In genomic region chr11:20742361-20742897, GRCm38 (mm10) we compare ENCODE assay signal across 8 mouse cellular contexts. TPM values are rescaled to one million over a fixed set of nuclear protein-coding genes. Genes with fewer than 3 reads are reported as not detected.
A peak's percentile ranks its signal among the peaks of the same experiment; 100 is the strongest.
DNase-seq lines count a peak whose midpoint lies in the region; ATAC-seq and TF ChIP-seq lines count a peak whose summit lies in the region.

No protein-coding gene starts in this region.

- 0 out of 2 replicates have a peak, but pooled peaks have one; percentile 8 for TF ChIP-seq CTCF in cerebellum, adult 2 months (IDR thresholded peaks at IDR 0.05; ENCODE audit: borderline replicate concordance, insufficient read depth, low read depth, low read length)

- H3K9me3 ChIP-seq in forebrain, embryonic 16.5 days (ENCODE audit: control insufficient read depth, low read length), result no peaks in the 10 kb centered on the region
- no peaks in the 10 kb centered on the region for H3K9me3 ChIP-seq in hindbrain, embryonic 16.5 days (ENCODE audit: control insufficient read depth, low read length)

- peak overlapping the region; percentile 69 for H3K4me3 ChIP-seq in cerebellum, adult 2 months (replicated peaks; ENCODE audit: insufficient read depth, low read depth, low read length)
- peak overlapping the region; percentile 53 for H3K4me3 ChIP-seq in forebrain, embryonic 16.5 days (replicated peaks; ENCODE audit: low read length)
- H3K4me3 ChIP-seq in hindbrain, embryonic 16.5 days (ENCODE audit: low read length), result peak overlapping the region; percentile 100

- TF ChIP-seq POLR2A in cerebellum, adult 2 months (IDR thresholded peaks at IDR 0.05; ENCODE audit: borderline replicate concordance, insufficient read depth, low read length), result peak; percentile 19; the same call in 1 of the 2 replicates

- ATAC-seq in forebrain, embryonic 16.5 days, result peak; percentile 5; the same call in 1 of the 2 replicates
- peak; percentile 1; the same call in 1 of the 2 replicates for ATAC-seq in hindbrain, embryonic 16.5 days

- peak overlapping the region; percentile 72 for H3K9ac ChIP-seq in forebrain, embryonic 16.5 days (replicated peaks; ENCODE audit: low read depth, low read length)
- peak overlapping the region; percentile 54 for H3K9ac ChIP-seq in hindbrain, embryonic 16.5 days (ENCODE audit: low read depth, low read length)

- no peaks in the 10 kb centered on the region for H3K36me3 ChIP-seq in forebrain, embryonic 16.5 days (ENCODE audit: control insufficient read depth, insufficient read depth)
- no peaks in the 10 kb centered on the region for H3K36me3 ChIP-seq in hindbrain, embryonic 16.5 days (ENCODE audit: control insufficient read depth, insufficient read depth, low read length)

- H3K4me1 ChIP-seq in cerebellum, adult 2 months (ENCODE audit: control insufficient read depth, insufficient read depth, low read length), result 0 out of 2 replicates have a peak, but pooled peaks cover 2% of the 10 kb centered on the region
- H3K4me1 ChIP-seq in forebrain, embryonic 16.5 days (replicated peaks; ENCODE audit: control insufficient read depth, insufficient read depth, low read length), result peaks cover 7% of the 10 kb centered on the region; the same call in 1 of the 2 replicates
- H3K4me1 ChIP-seq in hindbrain, embryonic 16.5 days (ENCODE audit: control insufficient read depth, insufficient read depth, low read depth, low read length), result peaks cover 4% of the 10 kb centered on the region; the same call in 1 of the 2 replicates

- peak; percentile 48 to 51 for DNase-seq in adrenal gland, adult 18-20 months (ENCODE audit: low spot score in 2 of 2)
- no peak for DNase-seq in adrenal gland, postnatal 4 days (ENCODE audit: low spot score in 2 of 2)
- peak; percentile 57 to 78 for DNase-seq in cerebellum, adult 2 months
- DNase-seq in left cerebral cortex, adult 11 months (ENCODE audit: low spot score), result peak; percentile 53
- peak; percentile 90 for DNase-seq in lung, postnatal 36 days
- DNase-seq in right cerebral cortex, postnatal 10 days (ENCODE audit: low spot score in 2 of 2), result peak; percentile 66 to 76

- no peaks in the 10 kb centered on the region for H3K27me3 ChIP-seq in cerebellum, adult 2 months (ENCODE audit: control insufficient read depth, insufficient read depth, low read length)
- H3K27me3 ChIP-seq in forebrain, embryonic 16.5 days (replicated peaks; ENCODE audit: control insufficient read depth, insufficient read depth, low read length), result no peaks in the 10 kb centered on the region; the same call in 1 of the 2 replicates
- H3K27me3 ChIP-seq in hindbrain, embryonic 16.5 days (replicated peaks; ENCODE audit: control insufficient read depth, insufficient read depth, low read length), result no peaks in the 10 kb centered on the region

- peak overlapping the region; percentile 71 for H3K4me2 ChIP-seq in forebrain, embryonic 16.5 days (ENCODE audit: low read length)
- H3K4me2 ChIP-seq in hindbrain, embryonic 16.5 days (ENCODE audit: low read length), result peak overlapping the region; percentile 81

- WGBS in cerebellum, adult 2 months, result under 1% methylated on average over 9 of the region's 9 CpGs
- WGBS in forebrain, embryonic 16.5 days, result 0% methylated on average over 9 of the region's 9 CpGs
- 1% methylated on average over 9 of the region's 9 CpGs for WGBS in hindbrain, embryonic 16.5 days

- peak overlapping the region; percentile 79; the same call in 1 of the 2 replicates for H3K27ac ChIP-seq in cerebellum, adult 2 months (ENCODE audit: insufficient read depth, low read length)
- peak overlapping the region; percentile 97 for H3K27ac ChIP-seq in forebrain, embryonic 16.5 days (ENCODE audit: low read length)
- H3K27ac ChIP-seq in hindbrain, embryonic 16.5 days (ENCODE audit: low read depth, low read length), result peak overlapping the region; percentile 89

RNA-seq across cellular contexts. Expression of gene Aftph, which starts 1.0 kb away (rescaled TPM):
- 10 to 100 TPM; 46.0 to 56.2 TPM for total RNA-seq in adrenal gland, adult 18-20 months (2021)
- 10 to 100 TPM; 51.0 to 54.1 TPM for total RNA-seq in adrenal gland, postnatal 4 days (2021)
- polyA plus RNA-seq in cerebellum, adult 2 months (2012; rRNA removed), result 105 and 107 TPM in 2 replicates
- polyA plus RNA-seq in forebrain, embryonic 16.5 days (2015; fragmentation: Nextera tagmentation; extraction: Ambion mirVana), result 41.7 and 44.3 TPM in 2 replicates
- polyA plus RNA-seq in hindbrain, embryonic 16.5 days (2015; fragmentation: Nextera tagmentation; extraction: Ambion mirVana), result 31.5 and 33.8 TPM in 2 replicates

Comparison
In these comparisons a context has a peak if more than half of its experiments do, and no peak if none do; other contexts are left out.
1. DNase-seq: peak in adrenal gland, adult 18-20 months (2 of 2), cerebellum, adult 2 months (2 of 2), left cerebral cortex, adult 11 months (single experiment), lung, postnatal 36 days (single experiment) and right cerebral cortex, postnatal 10 days (2 of 2); none in adrenal gland, postnatal 4 days (0 of 2).
2. Peak in every context shown above with its lines, with median percentiles within 50 percentile points of each other: H3K27ac ChIP-seq and H3K4me3 ChIP-seq.